Mouse (Mus musculus): ENCODE data around the gene Tgfbr2. TPM values are rescaled to one million over a fixed set of nuclear protein-coding genes. Genes with fewer than 3 reads are reported as not detected.

Gene Tgfbr2
- polyA plus RNA-seq (2015; fragmentation: Nextera tagmentation; extraction: Ambion mirVana) = 7.7 and 10.6 TPM in 2 replicates

GRCm38 (mm10) chr9:116174481-116175461, at the start of gene Tgfbr2:
Gene Tgfbr2 (minus strand): TSS chr9:116175360.

Data from spleen, postnatal 0 days (tissue).